Mouse (Mus musculus): ENCODE results near the gene Cenpl. TPM values are rescaled to one million over a fixed set of nuclear protein-coding genes. Genes with fewer than 3 reads are reported as not detected.
"Not testable (repeated sequence)": the region's sequence is repeated elsewhere in the genome, so short reads cannot be mapped to it uniquely, and the experiment has no call there.

Gene Cenpl
- under 1 TPM; 0.34 to 0.66 TPM for total RNA-seq (2021)
- long read RNA-seq, experiment 1, partial matches to known transcripts: 0 of 2 reads
- long read RNA-seq, experiment 1, other reads (novel, unspliced or antisense): 1 of 2 reads
- long read RNA-seq, experiment 2: 0 reads

DNA sequence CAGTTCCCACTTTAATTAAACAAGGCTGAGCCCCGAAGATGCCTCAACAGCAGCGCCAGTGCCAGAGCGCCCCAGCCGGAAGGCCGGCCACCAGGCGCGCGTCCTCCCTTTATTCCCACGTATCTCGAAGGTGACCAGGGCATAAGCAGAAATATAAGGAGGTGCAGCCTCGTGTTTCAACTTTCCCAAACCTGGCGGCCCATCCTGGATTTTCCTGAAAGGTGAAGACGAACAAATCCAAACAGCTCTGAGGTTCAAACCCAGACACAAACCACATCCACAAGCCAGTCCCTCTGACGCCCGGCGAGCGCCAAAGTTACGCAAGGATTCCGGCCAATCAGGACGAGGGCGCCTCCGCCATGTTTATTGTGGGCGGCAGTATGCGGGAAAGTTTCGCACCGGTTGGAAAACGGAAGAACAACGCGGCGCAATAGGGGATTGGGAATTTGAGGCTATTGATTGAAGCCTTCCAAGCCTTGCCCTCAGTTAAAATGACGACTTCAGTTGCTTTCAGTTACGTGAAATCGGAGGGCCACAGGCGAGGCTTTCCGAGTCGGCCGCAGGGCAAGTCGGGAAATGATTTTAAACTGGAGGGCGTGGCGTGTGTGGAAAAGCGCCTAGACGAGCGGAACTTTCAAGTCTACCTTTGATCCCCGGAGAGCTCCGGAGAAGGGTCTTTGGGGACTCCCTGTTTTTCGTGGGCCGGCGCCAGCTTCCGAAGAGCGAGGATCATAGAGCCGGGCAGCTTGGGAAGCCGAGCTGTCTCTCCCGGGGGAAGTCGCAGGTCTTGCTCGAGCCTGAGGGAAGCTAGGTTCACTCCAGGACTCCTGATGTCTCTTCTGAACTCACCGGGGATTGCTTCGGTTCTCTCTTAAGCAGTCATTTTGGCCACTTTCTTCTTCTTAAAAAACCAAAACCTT is at the start of gene Cenpl, which contains the start of gene Dars2:
TSS of gene Cenpl (plus strand) at position 362 of the 920 bp plus-strand sequence.
TSS of gene Dars2 (minus strand) at position 307 of the 920 bp plus-strand sequence.
- DNase-seq (ENCODE audit: low spot score): peak; percentile 97

DNA sequence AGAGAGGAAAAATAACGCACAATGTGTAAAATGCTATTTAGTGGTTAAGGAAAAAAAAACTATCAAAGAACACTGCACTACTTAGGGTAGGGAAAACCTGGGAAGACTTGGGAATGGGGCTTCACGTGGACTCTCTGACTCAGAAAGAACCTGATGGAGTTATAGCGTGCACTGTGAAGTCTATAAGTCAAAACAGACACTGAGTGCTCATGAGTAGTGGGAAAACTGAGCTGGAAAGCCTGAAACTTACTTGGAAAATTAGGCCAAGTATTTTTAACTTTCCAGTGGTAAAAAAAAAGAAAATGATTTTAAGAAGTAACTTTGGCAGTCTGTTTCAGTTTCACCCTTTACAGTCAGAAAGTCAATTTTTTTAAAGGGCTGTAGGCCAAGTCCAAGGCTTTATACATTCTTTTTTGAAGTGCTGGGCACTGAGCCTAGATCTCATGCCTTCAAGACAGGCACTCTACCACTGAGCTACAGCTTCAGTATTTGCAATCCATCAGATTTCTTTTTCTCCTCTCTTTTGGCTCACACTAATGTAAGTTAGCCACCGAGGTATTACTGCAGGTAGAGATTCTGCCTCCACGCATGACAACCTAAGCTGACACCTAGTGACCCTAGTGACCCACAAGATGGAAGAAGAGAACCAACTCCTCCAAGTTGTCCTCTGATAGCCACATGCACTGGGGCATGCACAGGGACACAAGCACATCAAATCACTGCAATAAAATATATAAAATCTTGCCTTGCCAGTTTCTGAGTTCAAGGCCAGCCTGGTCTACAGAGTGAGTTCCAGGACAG is 44.9 kb upstream of the Cenpl start:
- no peak for DNase-seq (ENCODE audit: low spot score)

DNA sequence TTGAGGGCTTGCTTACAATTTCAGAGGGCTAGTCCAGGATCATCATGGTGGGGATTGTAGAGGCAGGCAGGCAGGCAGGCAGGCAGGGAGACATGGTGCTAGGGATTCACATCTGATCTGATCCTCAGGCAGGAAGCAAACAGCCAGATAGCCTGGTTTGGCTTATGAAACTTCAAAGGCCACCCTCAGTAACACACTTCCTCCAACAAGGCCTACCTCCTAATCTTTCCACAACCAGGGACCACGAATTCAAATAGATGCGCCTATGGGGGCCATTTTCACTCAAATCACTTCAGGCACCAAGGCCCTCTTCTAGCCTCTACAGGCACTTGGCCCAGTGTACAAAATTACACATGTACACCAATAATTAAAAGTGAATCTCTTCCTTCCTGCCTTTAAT is 43.3 kb upstream of the Cenpl start:
- no peak for DNase-seq (ENCODE audit: low spot score)

DNA sequence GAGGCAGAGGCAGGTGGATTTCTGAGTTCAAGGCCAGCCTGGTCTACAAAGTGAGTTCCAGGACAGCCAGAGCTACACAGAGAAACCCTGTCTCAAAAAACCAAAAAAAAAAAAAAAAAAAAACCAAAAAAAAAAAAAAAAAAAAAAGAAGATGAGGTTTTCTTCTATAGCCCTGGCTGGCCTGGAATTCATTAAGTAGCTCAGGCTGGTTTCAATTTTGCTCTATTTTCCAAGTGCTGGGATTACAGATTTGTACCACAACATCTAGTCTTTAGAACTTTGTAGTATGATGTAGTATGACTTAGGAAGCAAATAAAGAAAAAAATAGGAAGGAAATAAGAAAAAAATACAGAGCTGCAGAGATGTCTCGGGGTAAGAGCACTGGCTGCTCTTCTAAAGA is 42.1 kb upstream of the Cenpl start:
- DNase-seq (ENCODE audit: low spot score): not testable (repeated sequence)

DNA sequence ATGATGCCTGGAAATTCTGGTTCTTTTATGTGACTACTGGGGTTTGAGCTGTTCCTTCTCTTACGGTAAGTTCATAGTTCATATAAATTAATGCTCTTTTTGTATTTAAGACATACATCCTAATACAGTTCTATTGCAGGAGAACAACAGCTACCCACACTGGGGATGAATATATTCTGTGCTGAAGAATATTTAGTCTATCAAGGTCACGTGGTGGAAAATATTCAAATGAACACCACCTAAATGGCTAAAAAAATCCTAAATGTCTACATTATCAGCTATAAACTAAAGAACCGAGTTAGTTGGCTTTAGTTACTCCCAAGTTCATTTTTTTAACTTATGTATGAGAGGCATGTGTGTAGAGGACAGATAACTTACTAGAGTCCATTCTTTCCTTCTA is 40.5 kb upstream of the Cenpl start:
- DNase-seq (ENCODE audit: low spot score): no peak

DNA sequence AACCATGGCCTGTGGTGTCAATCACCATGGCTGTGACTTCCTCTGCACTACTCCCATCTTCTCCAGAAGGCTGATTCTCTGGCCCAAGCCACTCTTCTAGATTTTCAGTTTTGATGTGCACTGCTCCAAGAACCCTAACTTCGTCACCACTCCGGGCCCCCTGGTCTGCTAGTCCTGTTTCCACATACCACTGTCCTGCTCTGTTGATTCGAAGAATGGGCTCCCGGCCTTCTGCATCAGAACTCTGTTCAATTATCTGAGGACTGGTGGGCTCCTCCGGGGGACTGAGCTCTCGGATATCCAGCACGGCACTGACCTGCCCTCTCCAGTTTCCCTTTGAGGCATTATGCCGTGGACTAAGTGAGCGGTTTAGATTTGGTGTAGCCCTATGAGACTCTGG is 38.6 kb upstream of the Cenpl start:
- DNase-seq (ENCODE audit: low spot score): no peak

DNA sequence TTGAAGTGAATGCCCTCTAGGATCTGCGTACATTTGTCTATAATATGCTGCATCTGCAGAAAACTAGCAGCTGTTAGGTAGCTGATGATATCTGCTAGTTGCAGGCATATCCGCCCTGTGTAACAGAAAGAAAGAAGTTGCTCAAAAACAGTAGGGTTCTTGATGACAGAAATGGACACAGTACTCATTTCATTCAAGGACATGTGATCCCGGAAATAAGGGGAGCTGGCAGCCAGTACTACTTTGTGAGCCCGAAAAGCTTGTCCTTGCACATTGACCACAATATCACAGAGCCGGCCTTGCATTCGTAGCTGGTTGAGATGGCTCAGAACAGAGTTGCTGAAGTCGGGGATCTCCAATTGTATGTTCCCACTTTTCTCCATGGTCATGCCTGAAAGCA is 38.2 kb upstream of the Cenpl start:
- no peak for DNase-seq (ENCODE audit: low spot score)

DNA sequence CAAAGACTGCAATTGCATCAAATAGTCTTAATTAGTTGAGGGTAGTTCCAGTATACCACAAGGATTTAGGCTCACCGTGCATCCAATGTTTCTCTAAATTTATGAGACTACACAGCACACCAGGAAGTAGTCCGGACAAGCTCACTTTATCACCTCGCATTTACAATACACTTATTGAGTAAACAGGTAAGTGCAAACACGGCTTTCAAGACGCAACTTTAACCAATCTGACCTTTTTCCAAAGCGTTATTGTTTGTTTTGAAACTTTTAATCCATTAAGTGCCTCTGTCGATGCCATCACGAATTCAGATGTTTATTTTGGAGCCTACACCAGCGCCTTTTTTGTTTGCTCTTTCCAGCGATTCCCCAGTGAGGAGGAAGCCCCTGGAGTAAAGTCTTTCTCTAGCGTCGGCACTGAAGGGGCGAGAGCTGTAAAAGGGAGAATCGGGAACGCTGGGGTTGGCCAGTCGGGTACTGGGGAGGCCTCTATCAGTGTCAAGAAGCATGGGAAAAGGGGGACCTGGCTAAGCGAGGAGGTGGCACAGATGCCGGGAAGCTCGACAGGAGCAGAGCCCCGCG is 36.6 kb upstream of the Cenpl start:
- DNase-seq (ENCODE audit: low spot score): no peak

DNA sequence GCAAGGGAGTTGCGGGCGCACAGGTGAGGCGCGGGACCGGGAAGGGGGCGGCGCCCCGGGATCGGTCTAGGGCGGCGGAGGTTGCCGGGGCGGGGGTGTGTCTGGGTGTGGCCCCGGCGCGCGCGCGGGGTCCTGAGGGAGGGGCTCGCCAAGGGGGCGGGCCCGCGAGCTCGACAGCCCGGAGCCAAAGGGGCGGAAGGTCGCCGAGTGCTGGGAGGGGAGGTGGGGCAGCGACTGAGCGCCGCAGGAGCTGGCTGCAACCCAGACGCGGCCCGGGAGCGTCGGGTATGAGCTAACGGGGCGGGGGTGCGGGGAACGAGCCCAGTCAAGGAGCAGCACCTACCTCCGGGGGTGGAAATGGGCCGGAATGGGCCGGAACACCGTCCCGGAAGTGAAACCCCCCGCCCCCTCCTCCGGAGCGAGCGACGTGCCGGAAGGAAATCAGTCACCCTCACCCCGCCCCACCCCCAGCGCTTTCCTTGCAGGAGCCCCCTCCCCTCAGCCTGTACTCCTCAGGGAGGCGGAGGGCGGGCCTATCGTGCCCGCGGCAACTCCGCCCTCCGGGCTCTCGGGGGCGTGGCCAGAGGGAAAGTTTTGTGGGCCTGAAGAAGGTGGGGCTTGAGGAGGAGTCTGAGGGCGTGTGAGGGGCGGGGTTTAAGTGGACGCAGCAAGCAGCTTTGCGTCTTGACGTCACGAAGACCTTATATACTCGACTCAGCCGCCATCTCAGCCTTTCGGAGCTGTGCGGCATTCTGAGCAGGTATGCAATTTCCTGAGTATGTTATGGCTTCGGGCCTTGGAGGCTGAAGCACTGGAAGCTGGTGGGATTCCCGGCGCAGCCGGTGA is 35.9 kb upstream of the Cenpl start, which contains the start of gene Zbtb37:
TSS of gene Zbtb37 (minus strand) at position 415 of the 846 bp plus-strand sequence.
- peak; percentile 98 for DNase-seq (ENCODE audit: low spot score)

DNA sequence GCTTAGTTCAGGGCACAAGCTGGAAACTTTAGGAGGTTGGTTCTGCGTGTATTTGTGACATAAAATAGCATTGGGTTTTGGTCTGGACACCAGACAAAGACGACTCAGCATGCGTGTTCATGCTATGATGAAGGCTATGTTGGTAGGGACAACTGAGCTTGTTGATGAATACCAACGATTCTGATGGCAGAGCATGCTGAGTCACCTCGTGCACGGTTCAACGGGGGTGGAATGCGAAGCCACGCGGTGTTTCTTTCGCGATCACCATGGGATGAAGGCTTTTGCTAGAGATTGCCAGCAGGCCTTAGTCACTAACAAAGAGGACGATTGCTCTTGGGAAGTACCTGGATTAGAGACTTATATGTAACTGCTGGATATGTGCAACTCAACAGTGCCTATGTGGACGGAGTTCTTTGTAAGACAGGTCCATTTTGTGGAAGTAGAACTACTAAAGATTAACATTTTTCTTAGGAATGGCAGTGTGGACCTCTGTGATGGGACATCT is 35.2 kb upstream of the Cenpl start:
- DNase-seq (ENCODE audit: low spot score): no peak

DNA sequence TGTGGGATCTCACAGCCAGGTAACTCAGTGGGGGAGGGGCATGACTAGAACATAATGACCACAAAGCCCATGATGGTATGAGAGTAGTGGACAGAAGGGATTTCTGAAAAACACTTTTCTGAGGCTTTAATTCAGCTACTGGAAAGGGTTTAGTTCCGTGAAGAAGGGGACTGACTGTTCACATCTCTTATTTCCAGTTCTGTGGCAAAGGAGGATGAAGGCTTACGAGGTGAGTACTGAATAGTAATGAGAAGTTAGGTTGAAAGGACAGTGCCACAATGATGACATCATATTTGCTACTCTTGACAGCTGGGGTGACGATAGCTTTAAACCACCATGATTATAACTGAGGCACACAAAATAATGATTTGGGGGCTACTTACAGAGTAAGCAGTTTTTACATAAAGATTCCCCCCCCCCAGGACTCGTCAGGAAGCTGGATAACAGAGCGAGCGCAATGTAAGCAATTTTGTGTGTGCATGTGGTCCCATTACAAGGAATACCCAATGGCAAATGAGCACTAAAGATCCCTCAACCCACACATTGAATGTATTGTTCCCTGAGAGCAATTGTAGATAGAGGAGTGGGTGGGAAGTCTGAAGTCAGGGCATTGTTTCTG is 34.6 kb upstream of the Cenpl start:
- peak; percentile 19 for DNase-seq (ENCODE audit: low spot score)

DNA sequence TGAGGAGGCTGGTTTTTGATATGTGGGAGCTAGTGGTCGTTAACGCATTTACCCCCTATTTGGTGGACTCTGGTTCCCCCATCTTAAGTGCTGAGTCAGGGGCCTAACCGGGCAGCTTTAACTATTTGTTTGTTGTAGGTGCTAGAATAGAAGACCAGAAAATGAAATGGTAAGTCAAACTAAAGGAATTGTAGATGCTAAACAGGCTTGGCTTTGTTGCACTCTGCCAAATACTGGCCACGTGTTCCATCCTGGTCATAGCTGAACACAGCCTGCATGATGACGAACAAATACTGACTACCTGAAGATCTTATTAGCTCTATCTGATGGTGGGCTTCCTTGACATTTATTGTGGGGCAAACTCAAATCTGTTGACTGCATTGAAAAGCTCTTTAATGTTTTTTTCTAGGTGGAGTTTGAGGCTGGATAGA is 34.1 kb upstream of the Cenpl start:
- no peak for DNase-seq (ENCODE audit: low spot score)

DNA sequence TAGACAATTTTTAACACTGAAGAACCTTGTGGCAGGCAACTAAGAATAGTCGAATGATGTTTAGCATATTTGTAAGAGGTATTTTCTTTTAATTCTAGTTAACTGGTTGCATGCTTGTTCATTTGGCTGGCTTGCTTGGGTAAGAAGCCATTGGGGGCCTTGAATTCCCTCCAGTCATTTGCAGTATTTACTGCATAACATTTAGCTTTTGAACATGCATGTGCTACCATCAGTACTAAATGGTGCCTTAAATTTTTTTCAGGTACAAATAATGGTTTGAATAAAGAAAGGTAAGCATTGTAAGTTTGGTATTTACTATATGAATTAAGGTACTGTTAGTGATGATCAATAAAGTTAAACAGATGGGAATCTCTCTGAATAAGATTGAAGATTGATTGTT is 33.5 kb upstream of the Cenpl start:
- no peak for DNase-seq (ENCODE audit: low spot score)

DNA sequence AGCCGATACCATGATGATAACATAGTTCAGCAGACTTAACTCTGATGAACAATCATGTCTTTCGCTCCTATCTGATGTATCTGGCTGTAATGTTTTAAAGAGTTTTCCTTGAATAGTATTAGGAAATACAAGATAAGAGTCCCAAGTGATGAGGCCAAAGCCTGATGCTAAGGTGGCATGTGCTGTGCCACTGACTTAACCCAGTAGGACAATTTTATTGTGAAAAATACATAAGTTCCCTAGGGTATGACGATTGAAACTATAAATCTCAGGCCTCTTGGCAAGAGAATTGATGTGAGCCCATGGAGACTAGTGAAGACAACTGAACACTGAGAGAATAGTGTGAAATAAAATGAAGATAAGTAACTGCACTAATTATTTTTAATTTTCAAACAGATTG is 32.9 kb upstream of the Cenpl start:
- DNase-seq (ENCODE audit: low spot score): no peak

DNA sequence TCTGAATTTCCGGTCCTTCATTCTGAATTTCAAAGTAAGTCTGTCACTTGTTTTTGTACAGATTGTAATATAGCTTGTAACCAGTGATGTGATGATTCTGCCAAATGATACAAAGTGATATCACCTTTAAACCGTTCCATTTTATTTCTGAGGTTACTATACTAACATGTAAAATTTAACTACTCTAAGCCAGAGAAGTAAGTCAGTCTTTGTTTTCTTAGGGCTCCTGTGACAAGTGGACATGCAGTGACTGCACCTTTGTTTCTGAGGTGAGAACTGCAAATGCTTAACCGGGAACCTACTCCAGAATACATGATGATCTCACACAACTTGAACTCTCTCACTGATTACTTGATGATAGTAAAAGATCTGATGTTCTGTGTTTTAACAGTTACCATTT is 32.5 kb upstream of the Cenpl start:
- DNase-seq (ENCODE audit: low spot score): no peak

DNA sequence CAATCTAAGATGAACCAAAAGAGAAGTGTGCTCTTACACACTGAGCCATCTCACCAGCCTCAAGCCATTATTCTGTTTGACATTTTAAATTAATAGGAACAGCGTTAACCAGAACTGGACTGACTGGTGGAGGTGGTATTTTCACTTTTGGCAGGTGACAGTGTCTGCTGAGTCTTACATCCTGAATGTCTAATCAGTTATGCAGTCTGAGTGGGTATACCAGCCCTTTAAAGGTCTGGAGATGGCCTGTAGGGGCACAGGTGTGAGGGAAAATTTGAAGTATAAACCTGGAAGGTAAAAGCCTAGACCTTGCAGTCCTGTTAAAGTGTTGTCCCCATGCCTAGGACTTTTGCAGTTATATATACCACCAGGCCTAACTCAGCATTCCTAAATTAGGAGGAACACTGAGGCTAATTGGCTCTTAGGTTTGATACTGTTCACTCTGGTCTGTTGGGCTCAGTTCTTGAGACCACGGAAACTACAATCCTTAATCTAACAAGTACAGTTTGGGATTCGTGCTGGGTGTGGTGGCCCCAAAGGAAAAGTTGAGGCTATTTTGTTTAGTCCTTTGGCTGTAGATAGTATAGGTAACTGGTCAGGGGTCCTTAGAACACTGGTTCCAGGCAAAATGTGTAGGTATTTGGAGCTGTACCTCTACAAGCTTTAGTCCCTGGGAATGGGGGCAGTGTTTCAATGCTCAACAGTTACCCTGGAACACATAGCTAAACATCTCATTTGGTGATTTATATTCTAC is 31.4 kb upstream of the Cenpl start:
- no peak for DNase-seq (ENCODE audit: low spot score)

DNA sequence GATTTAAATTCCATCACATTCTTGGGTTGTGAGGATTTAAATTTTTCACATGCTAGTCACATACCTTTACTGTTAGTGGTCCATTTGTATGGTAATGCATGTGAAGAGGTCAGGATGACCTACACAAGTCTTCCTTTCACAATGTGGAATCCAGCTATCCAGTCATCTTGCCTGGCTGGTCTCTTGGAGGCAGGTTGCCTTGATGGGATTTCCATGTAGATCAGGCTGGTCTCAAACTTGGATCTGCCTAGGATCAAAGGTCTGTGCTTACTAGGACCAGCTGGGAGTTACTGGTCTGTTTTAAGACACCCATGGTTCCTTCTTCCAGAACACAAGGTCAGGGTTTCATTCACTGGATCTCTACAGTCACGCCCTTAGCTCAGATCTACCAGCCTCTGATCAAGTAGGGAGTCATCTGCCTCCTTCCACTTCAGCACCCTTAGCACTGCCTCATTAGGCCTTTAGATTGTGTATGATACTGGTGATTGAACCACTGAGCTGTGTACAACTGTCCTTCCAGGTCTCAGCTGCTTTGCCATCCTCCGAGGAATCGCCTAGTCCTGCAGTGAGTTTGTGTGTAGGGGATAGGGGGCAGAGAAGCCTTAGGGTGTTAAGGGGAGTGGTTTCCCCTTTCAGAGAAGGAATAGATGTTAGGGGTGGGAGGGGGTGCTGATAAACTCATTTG is 30.6 kb upstream of the Cenpl start:
- no peak for DNase-seq (ENCODE audit: low spot score)

DNA sequence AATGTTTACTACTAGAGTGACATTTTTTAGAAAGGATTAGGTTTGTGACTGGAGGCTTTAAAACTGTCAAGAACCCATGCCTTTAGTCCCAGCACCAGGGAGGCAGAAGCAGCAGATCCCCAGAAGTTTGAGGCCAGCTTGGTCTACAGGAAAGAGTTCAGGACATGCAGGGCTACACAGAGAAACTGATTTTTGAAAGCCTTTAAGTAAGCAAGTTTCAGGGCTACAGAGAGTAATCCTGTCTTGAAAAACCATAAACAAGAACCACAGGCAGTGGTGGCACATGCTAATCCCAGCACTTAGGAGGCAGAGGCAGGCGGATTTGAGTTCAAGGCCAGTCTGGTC is 30.1 kb upstream of the Cenpl start:
- no peak for DNase-seq (ENCODE audit: low spot score)

DNA sequence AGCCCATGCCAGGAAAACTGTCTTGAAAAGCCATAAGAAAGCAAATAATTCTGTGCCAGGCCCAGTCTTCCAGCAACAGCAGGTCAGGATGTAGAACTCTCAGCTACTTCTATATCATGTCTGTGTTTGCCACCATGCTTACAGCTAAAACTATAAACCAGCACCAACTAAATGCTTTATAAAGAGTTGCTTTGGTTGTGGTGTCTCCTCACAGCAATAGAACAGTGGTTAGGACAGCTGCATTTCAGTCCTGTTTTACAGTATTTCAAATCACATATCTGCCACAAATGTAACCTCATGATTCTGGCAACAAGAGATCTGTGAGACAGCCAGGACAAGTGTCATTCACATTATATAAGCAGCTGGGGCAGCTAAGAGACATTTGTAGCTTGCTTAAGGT is 29.7 kb upstream of the Cenpl start:
- no peak for DNase-seq (ENCODE audit: low spot score)

All from gastrocnemius, adult 18-20 months (tissue).